Mouse (Mus musculus): ENCODE measurements around the gene Cyp8b1.

Gene Cyp8b1

DNA sequence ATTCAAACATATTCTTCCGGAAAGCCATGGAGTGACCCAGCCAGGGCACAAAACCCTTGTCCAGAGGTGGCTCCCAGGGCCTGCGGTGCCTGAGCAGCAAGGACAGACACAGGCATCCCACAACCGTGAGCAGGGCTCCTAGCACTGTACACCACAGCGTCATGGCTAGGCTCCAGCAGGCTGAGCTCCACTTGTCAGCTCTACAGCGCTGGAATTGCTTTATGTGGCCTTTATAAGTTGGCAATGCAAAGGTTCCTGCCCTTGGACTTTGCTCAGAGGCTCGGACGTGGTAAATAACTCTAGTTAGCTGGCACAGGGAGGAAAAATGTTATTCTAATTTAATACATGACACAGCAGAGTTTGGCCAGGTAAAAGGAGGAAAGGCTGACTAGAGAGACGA, at the start of gene Cyp8b1:
Gene Cyp8b1, minus strand, starts transcription at position 204 of the 400 bp plus-strand sequence.
- WGBS: 86% methylated on average over 8 of the region's 8 CpGs

DNA sequence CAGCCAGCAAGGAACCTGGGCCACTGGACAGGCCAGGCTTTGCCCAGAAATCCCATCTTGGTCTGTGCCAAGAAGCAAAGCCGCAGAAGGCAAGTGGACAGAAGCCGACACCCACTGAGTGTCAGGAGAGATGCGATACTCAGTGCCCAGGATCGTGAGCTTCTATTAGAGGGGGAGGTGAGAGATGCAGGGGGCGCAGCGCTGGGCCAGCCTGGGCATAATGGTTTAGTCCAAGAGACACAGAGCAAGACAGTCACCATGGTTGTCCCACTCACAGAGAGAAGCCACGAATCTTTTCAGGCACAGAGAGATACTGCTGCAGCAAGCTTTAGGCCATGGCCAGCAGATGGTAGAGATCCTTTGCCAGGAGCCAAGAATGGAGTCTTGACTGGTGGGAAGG, 48.8 kb upstream of the Cyp8b1 start:
- WGBS: 84% methylated on average over 7 of the region's 7 CpGs

DNA sequence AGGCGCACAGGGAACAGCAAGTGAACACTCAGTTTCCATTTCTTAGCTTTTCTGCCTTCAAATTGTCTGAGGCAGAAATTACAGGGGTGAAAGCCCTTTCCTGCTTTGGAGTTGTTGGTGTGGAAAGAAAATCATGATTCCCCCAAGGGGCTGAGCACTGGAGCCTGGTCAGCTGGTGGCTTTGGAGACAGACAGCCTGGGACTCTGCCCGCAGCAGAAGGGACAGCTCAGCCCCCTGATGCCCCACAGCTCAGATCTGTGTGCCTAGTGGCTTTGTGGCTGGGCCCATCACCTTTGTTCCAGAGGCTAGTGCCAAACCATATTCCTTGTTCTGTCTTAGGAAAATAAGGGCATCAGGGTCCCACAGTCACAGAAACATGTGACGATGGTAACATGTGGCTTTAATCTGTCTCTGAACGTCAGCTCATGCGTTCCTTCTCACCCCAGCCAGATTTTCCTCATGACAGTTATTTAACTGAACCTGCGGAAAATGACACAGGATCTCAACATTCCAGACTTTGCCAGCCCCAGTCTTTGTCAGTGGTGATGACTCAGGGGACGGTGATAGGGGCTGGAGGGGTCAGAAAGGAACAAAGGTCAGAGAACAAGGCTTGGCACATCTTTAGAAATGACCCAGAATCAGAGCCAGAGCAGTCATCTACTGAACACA, 44.0 kb upstream of the Cyp8b1 start:
- 75% methylated on average over 7 of the region's 7 CpGs for WGBS

DNA sequence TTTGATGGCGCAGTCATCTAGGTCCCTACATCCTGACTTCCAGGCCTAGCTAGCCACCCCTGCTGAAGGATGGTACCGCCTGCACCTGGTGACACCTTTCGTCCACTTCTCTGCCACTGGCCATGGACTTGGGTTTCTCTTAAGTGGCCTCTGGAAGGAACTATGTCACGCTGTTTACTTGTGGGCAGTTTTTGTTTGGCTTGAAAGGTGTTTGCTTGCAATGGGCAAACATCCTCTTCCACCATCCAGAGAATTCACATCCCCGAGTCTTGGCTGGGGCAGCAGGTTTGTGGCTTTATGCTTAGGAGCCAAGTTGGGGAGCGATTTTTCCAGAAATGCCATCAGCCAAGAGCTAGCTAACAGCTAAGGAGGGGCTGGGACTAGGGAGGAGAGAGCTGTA, 36.5 kb upstream of the Cyp8b1 start:
- 86% methylated on average over 6 of the region's 6 CpGs for WGBS

DNA sequence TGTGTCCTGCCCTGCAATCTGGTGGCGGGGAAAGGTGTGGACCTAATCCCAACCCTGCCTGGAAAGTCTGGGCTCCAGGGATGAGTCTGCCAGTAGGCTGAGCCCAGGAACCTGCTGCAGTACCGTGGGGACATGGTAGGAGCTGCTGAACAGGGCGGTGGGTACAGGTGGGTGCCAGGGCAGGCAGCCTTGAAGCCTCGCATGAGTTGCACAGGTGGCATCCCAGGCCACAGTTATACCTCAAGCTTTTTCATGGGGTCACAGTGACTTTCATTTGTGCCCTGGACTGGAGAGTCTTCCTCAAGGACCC, 35.0 kb upstream of the Cyp8b1 start:
- 62% methylated on average over 4 of the region's 4 CpGs for WGBS

DNA sequence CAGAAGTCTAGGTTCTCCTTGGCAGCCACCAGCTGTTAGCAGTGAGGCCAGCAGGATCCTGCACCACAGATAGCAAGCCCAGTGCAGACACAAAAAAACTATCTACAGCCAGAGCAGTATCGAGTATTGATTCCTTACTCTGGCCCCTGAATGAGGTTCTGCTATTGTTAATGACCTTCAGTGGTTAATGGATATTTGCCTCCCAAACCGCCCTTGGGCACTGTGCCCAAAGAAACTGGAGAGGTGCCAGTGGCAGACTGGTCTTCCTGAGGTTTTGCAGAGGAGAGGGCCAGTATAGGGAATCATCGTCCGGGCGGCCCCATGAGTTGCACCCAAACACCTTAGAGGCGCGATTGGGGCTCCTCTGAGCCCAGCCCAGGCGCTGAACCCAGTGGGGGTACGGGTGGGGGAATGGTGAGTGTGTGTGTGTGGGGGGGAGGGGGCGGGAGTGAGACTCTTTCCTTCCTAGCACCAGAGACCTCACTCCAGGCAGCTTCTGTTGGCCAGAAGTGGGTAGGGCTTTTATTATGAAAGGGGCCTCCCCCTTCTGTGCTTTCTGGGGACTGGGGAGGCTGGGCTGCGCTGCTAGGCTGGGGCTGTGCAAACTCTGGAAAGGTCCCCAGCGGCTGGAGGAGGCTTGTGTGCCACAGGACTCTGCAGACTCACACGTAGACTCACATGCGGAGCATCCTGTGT, 34.5 kb upstream of the Cyp8b1 start, which contains the start of gene Fam198a:
Gene Fam198a, plus strand, starts transcription at position 571 of the 696 bp plus-strand sequence.
- 27% methylated on average over 14 of the region's 14 CpGs for WGBS

DNA sequence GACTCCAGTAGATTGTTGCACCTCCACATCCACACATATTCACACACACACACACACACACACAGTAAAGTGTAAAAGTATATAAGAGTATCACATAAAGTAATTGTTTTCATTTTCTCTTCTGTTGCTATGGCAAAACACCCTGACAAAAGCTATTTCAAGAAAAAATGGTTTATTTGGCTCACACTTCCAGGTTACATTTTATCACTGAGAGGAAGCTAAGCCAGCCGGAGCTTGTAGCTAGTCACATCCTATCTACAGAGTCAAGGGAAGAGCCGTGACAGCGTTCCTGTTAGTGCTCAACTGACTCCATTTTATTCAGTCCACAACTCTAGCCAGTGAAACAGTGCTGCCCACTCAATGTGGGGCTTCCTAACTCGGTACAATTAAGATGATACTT, 32.3 kb upstream of the Cyp8b1 start:
- WGBS: 39% methylated on average over 4 of the region's 4 CpGs

DNA sequence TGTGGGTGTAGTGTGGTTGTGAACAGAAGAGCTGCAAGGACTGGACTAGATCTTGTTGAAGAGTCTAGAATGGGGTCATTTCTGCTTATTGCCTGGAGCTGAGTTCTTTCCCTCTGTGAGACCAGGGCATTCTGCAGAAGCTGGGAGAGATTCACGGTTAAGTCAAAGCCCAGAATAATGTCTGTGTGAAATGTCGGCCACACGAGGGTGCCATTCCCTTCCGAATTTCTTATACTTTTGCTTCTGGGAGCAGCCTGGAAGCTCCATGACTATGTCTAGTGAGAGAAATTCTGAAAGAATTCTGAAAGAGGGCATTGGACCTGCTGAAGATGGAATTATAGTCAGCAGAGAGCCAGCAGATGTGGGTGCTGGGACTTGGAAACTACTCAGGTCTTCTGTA, 31.7 kb upstream of the Cyp8b1 start:
- WGBS: 0% methylated on average over 4 of the region's 4 CpGs

DNA sequence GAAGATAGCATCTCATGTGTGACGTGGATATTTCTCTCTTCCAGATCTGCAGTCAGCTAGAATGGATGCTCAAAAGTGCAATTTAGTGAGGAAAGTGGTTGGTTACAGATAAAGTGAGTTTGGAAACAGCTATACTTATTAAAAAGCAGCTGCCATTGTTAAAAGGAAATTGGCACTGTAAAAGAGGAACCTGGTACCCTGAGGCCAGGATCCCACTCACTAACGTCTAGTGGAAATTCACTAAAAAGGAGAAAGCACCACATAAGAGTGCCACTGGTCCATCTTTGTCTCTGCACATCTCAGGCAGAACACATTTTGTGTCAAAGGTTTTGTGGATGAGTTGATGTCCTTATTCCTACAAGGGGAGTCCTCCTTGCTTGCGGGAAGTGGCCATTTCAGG, 27.5 kb upstream of the Cyp8b1 start:
- WGBS: 89% methylated on average over 3 of the region's 3 CpGs

DNA sequence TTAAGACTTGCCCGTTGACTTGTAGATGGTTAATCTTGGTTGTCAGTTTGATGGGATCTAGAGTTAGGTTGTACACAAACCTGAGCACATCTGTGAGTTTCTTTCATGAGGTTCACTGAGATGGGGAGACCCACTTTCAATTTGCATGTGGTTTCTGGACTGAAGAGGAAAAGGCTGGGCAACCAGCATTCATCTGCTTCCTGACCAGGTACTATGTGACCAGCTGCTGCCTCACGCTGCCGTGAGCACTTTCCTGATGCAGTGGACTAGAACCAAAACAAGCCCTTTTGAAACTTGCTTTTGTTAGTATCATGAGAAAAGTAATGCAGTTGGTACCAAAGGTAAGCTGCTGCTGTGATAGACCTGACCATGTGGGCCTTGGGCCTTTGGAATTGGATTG, 26.9 kb upstream of the Cyp8b1 start:
- 89% methylated on average over 3 of the region's 3 CpGs for WGBS

DNA sequence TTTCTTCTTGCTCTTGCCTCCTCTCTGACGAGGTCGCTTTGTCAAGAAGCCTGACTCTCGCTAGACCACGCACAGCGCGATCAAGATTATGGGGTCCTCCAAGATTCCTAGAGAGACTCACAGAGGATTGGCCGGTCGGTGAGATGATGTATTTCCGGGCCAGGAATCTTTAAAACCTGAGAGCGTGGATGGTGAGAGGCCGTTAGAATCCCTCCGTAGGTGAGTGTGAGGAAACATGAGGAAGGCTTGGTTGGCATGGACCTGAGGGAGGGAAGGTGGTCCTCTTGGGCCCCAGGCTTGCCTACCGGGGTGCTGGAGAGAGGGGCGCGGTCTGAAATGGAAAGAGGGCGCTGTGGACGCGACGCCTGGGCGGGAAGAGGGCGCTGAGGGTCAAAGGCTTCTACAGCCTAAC, 21.8 kb upstream of the Cyp8b1 start:
- WGBS: 61% methylated on average over 21 of the region's 21 CpGs

DNA sequence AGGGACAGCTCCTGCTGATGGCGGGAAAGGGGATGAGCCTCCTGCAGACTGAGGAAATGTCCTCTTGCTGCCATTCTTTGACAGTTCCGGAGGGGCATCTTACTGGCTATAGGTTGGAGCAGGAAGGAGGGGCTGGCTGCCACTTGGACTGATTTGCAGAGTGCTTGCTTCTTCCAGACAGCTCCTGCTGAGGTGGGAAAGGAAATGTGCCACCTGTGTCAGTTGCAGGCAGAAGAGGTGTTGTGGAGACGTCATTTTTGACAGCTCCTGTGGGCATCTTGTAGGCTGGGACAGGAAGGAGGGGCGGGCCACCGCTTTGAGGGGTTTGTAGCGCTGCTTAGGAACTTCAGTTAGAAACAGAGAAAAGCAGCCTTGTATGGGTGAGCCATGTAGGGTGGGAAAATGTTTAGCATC, 21.4 kb upstream of the Cyp8b1 start:
- WGBS: 53% methylated on average over 6 of the region's 6 CpGs

DNA sequence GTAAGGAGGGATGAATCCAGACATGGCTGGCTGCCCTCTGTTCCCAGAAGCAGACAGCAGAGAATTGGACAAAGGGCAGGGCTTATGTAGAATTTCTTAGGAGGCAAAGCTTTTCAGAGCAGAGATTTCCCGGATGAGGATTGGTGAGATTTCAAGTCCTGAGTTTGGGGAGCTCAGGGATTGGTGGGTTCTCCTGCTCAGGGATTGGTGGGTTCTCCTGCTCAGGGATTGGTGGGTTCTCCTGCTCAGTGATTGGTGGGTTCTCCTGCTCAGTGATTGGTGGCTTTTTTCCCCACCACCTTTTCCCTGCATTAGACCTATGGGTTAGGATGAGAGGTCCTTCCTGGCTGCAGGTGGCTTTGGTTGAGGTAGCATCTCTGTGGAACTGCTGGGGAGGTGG, 20.8 kb upstream of the Cyp8b1 start:
- 73% methylated on average over 1 of the region's 1 CpGs for WGBS

DNA sequence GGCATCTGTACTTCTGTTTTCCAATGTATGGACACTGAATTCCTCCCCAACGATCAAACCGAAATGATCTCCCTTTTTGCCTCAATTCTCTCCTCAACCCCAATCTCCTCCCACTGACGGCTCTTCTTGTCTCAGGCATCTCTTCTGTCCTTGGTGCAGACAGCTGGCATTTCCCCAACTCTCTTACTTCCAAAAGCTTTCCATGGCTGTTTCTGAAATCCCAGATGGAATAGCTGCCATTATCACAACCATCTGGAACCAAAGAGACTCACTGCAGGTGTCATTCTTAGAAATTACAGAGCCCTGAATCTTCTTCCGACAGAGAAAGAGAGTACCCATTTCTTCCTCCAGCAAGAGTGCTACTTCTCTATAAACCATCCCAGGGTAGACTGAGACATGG, 18.8 kb upstream of the Cyp8b1 start:
- WGBS: 52% methylated on average over 4 of the region's 4 CpGs

DNA sequence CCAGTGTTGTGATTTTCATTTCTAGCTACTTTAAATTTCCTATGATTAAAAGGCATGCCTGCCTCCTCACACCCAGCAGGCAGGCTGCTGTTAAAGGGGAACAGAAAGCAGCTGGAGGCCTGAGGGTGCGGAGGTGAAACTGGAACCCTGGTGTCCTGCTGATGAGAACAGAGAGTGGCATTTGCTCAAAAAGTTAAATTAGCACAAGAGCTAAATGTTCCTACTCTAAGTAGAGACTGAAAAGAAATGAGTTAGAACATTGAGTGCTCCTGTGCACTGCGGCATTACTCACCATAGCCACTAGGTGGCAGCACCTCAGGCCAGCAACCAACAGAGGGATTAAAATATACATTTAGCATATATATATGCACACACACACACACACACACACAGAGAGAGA, 12.4 kb upstream of the Cyp8b1 start:
- 28% methylated on average over 2 of the region's 2 CpGs for WGBS

DNA sequence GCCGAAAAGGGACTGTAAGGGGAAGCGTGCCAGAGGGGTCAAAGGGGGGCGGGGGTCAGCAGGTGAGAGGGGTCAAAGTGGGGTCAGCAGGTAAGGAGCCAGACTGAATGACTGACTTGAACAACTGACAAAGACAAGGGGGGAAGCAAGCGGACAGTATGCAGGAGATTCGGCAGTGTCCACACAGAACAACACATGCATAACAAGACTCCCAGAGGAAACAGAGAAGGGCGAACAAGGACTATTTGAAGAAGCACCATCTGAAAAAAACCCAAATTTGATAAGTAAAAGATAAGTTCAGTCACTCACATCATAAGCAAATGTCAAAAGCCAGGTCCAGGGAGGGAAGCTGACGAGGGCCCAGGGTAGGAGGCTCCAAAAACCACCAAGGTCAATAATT, 11.6 kb upstream of the Cyp8b1 start:
- 85% methylated on average over 7 of the region's 7 CpGs for WGBS

DNA sequence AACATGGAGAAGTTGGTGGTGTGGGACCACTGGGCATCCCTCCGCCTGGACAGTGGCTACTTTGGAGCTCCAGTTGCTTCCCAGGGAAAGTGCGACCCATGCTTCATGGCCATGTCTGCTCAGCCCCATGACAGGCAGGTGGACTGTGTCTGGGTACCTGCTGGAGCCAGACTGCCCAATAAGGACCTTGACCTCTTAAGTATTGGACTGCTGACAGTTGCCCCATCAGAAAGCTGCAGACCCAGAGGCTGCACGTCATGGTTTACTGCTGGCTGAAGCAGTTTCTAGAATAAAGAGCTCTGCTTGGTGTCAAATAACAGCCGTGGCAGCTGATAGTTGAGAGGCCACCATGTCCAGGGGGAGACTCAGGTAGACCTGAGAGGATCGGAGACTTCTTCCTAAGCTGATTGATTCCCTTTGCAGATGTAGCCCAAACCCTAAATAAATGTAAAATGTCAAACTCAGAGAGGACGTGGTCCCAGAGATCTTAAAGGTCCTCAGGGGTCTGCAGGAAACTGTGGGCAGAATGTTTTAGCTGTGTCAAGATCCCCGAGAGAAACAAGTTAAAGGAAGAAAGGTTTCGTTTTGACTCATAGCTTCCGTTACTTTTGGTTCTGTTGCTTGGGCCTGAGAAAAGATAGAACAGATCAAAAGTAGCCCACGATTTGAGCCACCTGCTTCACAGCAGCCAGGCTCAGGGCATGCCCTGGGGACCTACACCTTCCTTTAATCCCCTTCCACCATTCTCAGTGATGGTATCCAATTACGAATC, 10.7 kb upstream of the Cyp8b1 start:
- WGBS: 75% methylated on average over 11 of the region's 11 CpGs

DNA sequence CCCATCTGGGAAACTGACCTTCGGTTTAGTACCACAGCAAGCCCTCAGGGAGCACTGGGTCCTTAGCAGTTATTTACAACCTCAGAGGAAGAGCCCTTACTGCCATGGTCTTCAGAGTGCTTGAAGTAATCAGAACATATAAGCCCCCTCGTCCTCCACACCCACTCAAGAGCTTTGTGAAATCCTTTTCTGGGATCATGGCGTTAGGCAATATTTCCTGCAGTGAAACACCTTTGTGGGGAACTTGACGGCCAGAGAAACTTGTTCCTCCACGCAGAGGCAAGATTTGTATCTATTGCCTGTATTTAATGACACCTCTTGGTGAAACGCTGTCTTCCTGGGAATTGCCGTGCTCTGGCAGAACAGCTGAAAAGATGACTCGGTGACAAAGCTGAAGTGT, 9.9 kb upstream of the Cyp8b1 start:
- WGBS: 83% methylated on average over 8 of the region's 8 CpGs

DNA sequence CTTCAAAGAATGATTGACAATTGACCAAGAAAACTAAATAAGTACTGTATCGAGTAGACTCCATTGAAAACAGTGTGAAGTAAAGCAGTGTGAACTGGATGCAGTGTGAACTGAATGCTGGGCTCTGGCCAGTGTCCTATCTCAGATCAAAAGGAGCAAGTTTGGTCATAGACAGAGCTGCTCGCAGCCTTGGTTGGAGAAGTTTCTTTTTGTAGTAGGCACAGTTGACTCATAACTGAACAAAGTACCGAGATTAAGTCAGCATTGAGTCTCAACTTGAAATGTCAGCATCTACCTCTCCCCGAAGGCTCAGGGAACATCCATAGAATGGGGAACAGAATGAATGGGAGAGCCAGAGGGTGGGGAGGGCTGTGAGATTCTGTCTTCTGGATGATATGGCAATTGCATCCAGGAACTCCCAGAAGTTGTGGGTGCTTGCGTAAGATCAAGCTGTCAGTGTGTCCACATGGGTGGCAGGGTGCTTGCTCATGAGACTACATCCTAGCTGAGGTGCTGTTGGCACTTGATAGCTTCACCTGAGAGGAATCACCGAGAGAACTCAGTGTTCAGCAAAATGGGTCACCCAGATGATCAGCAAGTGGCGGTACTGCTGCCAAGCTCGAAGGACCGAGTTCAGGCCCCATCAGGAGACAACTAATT, 8.9 kb upstream of the Cyp8b1 start:
- WGBS: 72% methylated on average over 9 of the region's 9 CpGs

DNA sequence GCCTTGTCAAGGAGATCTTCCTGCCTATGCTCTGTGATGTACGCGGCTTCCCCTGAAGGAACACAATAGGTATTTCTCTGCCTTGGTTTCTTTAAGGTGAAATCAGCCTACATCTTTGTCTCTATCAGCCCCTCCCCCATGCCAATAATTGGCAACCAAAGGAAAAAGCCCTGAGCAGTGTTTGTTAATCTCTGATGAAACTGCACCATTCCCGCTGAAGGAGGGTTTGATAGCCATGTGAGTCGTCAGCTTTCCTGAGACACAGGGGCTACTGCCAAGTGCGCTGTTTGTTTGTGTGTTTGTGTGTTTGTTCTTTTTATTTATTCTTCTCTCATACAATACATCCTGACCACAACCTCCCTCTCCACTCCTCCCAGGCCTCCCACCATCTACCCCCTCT, 7.8 kb upstream of the Cyp8b1 start:
- 79% methylated on average over 5 of the region's 5 CpGs for WGBS

DNA sequence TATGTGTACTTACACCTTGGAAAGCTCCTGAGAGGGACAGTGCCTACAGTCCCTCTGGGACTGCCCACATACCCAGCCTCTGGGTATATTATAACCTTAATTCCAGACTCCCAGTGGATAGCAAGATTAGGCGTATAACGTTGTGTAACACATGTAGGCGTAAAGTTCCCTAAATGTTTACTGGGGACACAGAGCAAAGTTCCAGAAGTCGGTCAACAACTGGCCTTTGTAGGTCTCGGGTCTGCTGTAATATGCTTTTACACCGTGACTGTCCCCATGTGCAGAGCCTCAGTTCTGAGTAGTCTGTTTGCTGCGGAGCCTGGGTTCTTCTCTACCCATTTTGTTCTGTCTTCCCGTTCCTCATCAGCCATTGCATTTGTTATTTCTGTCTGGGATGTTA, 7.3 kb upstream of the Cyp8b1 start:
- WGBS: 81% methylated on average over 8 of the region's 8 CpGs

DNA sequence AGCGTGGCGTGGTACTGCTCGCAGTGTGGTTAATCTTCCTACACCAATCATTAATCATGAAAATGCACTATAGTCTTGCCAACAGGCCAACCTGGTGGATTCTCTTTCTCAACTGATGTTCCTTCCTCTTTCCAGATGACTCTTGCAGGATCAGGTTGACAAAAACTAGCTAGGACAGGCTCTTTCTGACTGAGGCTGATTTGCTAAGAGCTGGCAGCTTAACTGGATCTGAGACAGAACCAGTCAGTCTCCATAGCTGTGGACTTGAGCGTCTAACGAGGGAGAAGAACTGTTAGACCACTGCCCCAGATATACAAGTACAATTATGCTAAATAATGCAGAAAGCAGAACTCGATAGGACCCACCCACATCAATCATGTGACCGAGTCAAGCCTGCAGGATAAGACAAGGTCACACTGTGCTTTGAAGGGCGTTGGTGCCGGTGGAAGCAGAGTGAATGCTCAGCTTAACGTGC, 3.0 kb upstream of the Cyp8b1 start:
- 79% methylated on average over 10 of the region's 10 CpGs for WGBS
